Mouse (Mus musculus) cerebellum, adult 9-10 months (tissue): Measurements from ENCODE around the gene Nav3.
"Not testable (repeated sequence)": the region's sequence is repeated elsewhere in the genome, so short reads cannot be mapped to it uniquely, and the experiment has no call there.

Experiments
- DNase-seq: peaks from one replicate; pipeline ENCODE4 v3.0.0; 2022

The Nav3 gene

DNA sequence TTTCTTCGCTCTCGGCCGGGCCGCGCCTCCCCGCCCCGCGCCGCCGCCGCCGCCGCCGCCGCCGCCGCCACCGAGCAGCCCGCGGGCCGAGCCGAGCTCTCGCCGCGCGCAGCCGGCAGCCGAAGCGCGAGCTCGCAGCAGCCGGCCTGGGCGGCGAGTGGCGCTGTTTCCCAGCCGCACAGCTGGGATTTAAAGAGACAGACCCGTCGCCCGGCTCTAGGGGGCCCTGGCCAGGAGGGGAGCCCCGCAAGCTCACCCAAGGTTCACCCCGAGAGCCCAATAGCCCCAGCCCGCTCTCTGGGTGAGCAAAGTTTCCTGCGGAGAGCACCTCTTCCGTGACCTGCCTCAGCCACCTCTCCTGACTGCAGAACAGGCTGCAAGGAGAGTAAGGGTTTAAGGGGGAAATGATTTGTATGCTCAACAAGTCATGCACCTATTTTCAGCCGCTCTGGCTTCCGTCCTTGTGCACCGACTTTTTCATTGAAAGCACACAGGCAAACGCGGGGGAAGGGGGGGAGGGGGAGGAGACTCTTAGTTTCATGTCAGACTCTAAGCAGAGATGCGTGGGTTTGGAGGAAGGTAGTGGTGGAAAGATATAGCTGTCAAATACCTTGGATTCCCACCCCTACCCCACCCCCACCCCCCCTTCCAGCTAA lies at the start of gene Nav3:
Gene Nav3, minus strand, starts transcription at position 367 of the 656 bp plus-strand sequence.
- peak; percentile 69 for DNase-seq

DNA sequence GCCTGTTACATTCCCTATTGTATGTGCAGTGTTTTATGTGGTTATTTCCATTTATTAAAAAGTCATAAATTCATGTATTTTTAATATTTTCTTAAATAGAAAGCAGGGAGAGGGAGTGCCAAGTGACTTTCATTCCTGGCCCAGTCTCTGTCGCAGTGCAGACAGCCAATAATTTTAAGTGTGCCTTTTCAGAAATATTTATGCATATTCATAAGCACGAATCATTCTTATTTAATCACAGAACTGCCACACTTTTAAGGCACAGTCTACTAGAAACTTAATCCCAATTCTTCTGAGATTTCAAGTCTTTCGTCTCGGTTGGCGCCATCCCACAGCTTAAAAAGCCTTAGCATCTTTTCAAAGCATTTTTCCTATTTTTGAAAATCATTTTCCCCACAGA lies 29.3 kb upstream of the Nav3 start:
- no peak for DNase-seq

DNA sequence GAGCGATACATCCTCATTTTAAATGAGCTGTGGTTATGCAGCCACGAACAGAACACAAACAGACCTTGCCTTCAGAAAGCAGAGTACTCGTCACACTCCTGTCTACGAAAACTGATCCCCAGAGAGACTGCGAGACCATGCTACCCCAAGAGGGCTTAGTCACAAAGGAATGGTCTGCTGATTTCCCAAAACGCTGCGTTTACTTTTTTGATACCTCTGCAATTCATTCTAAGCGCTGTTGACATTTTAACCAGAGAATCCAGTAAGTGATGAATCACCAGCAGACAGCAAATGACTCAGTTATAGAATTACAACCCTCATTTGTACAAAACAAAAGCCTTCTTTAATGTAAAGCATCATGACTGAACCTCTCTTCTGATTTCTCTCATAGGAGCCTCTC lies 28.8 kb upstream of the Nav3 start:
- no peak for DNase-seq

DNA sequence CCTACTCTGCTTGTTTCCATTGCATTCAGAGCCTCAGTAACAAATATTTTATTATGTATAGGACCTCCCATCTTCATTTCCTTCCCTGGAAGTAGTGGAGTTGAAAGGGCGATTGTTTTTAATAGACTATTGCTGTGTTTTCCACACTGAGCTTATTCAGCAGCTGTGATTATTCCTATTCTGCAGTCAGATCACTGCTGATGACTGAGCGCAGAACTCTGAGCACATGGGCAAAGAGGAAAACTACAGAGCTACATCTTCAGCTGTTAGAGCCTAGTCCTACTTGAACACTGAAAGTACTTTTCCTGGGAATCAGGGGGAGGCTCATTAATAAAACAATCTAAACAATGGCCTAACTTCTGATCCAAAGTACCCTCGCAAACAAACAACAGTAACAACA lies 23.2 kb upstream of the Nav3 start:
- DNase-seq, result no peak

DNA sequence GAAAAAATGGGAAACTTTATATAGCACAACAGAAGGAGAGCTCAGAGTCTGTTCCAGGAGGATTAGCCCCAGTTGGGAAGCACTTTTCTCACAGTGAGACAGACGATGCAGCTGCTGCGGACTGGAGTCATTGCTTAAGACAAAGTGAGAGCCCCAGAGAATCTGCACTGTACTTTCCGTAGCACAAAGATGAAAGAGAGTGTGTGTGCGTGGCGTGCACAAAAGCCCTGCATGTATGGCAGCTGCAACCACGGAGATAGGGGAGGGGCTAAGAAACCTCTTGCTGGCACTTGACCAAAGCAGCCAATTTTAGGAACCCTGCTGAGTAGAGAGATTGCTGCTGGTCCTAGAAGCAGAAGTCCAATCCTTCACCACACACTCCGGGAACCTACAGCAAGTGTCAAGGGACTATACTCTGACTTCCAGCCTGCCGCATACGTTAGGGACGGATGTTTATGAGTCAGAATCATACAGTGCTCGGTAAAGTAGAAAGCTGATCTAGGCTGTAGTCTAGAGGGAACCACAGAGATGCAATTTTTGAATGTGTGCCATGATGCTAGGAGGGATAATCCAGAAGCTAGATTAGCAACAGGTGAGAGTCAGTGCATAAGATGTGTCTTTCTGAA lies 21.8 kb upstream of the Nav3 start:
- no peak for DNase-seq

DNA sequence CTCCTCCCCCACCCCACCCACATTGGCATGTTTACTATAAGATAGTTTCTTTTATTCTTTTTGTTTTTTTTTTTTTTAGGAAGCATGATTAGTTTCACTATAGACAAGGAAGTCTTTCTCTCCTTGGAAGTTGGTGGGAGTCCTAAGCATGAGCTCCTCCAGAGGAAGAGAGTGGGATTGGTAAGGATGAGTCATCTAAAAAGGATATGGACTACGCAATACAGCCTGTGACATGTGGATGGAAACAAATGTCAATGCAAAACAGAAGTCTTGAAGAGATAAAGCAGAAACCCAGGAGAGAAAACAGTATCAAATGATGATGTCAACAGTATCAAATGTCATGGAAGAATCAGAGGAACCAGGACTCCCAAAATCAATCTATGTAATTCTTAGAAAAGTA lies 18.1 kb upstream of the Nav3 start:
- DNase-seq, result no peak

DNA sequence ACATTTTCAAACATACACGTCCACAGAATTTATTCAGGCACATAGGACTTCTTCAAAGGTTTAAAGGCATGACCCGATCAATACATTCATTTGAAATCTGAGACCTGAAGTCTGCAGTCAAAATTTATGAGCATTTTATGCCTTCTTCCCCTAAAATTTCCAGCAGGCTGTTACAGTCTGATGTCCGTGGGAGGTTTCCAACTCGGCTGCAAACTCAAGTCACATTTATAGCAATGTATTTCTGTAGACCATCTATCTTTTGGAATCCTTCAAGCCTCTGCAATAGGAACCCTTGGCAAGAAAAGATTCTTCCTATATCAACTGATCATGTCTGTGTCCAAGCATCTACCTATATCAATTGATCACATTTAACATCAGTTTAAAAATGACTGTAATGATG lies 13.4 kb upstream of the Nav3 start:
- no peak for DNase-seq

DNA sequence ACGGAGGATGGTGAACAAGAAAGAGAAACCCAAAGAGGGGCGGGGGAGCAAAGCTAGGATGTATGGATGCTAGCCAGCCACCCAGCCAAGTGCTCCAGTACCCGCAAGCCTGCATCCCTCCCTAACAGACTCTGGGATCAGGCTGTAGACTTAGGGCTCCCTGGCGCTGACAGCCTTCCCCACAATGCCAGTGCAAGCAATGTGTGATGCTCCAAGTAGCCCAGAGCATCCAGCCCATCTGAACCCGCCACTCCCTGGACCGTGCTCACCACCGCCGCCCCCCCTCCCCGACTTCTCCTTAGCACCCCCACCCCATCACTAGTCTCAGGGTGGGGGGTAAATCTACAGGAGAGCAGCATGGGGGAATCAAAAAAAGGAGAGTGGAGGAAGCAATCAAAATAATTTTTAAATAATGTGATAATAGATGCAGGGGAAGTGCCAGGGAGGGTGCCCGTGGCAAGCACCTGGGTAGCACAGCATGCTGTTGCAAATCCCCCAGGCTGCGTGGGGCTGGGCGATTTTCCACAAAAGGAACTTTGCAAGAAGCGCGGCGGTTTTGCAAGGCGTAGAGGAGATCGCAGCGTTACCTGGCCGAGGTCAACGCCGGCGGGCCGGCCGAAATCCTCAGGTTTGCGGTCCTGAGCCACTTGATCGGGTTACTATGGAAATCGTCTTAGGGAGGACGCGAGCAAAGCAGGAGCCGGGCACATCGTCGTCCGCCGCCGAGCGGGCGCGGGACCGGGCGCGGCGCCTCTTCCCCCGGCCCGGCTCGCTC lies 754 bp downstream of the Nav3 start:
- DNase-seq, result peak; percentile 56

DNA sequence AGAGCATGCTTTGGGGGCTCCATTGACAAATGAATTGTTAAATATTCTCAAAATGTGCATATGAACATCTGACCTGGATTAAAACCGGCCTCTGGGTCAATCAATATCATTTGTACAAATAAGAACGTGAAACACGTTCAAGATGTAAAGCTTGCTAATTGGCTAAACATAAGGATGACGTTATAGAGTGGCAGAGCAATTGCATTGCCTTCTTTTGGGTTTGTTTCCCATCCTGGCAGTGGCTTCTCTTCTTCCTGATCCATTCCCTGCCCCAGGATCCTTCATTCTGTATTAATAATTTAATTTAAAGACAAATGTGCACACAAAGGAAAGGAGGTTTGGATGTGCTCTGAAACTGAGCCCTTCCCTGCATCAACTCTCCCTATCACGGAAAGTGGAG lies 2.4 kb downstream of the Nav3 start:
- DNase-seq, result no peak

DNA sequence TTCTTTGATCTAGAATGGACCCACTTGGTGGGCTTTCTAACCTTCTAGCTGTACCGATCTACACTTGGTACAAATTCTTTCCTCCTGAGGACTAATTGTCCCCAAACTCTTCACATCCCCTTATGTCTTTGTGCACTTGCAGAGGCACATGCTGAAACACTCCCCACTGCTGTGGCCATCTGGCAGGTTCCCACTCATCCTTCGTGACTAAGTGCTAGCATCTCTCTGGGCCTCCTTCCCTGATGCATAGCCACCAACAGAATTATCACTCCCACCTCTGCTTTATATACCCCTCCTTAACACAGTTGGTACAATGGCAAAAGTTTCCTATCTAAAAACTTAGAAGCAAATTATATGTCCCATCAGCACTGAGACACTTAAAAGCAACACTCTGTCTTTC lies 15.6 kb downstream of the Nav3 start:
- DNase-seq, result peak; percentile 25

DNA sequence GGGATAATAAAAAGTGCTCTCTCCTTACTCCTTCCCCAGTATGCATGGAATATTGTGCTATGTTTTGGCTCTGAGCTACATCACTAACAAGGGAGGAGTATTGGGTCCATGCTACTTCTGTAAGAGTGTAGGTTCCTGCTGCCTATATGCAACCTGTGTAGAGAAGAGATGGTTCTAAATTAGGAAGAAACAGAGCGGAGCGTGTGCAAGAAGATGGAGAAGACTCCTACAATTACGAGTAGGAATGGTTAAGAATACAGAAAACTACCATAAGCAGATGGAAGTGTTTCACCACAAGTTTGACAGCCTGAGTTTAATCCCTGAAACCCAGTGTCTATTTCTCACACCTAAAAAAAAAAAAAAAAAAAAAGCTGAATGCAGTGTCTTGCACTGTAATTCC lies 24.9 kb downstream of the Nav3 start:
- DNase-seq, result no peak

DNA sequence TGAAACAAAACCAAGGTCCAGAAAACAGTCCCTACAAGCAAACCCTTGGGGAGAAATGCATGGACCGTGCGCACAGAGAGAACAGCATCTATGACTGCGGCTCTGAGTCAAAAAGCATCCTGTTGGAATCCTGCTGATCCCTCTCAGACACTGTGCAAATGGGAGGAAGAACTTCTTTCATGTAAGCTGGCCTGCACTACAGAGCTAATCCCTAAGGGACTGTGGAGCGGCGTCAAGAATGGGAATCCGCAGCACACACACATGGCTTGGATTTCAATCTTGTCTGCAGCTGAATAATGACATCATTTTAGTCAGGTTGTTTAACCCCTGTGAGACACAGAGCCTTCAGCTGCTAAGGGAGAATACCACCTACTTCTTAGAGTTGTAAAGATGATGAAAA lies 26.4 kb downstream of the Nav3 start:
- DNase-seq, result no peak

DNA sequence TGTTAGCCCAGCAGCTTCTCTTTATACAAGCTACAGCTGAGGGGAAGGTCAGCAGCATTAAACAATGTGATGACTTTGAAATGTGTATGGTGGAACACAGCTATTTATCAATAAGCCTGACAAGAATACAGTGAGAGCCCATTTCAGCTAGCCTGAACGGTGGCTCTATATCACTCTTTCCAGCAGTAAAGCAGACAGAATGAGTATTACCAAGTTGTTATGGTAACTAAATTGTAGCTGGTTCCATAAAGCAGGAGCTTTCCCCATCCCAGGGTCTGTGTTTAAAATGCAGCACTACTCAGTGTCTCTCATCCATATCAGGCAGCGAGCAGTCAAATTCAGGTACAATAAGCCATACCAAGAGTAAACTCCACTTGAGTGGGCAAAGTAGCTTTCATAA lies 27.0 kb downstream of the Nav3 start:
- DNase-seq, result no peak

DNA sequence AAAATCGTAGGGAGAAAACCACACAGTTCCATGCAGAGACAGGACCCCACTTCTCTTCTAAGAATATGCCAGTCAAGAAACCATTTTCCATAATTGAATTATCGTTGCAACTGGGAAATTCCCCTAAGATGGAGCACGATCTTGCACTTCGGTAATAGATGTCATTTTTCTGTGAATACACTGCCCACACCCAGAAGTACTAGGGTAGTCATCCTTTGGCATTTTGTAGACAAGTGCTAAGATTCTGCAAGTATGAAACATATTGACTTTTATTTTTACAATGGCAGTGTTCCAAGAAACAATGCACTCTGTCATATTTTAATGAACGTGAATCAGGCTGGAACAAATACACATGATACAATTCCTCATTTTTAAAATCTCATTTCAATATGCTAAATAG lies 34.5 kb downstream of the Nav3 start:
- no peak for DNase-seq

DNA sequence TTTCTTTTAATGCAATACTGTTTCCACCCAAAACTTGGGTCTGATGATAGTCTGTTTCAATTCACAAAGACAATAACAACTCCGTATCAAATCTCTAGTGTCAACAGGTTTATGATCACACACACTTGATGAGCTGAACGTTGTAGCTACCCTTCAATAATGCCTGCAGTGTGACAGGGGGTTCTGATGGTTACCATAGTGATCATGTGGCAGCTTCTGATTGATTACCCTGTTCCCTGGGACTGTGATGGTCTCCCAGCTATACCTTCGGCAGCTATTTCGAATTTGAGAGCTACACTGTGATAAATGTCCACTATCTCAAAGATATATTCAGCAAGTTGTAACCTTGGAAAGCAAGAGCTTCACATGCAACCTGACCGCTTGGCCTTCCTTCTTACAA lies 39.0 kb downstream of the Nav3 start:
- DNase-seq, result no peak

DNA sequence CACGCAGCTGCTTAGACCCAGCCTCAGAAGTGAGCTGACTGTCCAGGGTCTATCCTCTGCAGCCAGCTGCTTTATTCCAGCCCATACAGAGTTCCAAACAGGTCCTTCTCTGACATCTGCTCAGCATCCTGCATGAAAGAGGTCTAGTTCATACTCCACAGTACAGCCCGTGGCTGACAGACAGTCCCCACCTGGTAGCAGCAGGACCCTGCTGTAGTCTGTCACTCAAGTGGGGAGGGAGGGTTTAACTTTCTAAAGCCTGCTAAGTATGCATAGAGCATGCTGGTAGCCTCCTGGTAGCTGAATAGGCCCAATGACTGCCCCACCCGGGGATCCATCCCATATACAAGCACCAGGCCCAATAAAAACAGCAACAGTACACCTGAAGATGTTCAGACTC lies 40.4 kb downstream of the Nav3 start:
- no peak for DNase-seq

DNA sequence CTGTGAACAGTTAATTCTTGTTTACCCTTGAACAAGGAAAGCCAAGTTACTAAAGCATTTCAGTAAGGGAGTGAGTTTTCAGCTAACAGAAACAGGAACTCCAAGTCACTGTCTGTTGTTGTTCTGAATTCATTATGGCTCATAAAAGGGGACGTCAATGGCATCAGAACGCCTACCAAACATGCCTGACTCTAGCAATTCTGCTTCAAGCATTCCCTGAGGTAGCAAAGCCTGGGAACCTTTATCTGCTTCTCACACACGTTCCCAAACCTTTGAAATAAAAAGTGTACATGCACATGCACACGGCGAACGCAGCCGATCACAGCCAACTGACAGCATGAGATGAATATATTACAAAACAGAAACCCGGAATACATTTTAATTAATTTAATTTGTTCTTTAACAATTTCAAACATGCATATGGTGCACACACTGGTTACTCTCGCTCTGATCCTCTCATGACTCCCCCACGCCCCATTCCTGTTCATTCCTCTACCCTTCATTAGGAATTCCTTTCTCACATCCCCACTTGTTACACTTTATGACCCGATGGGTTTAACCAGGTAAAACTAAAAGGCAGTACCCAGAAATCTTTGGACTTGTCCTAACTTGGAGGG lies 42.6 kb downstream of the Nav3 start:
- DNase-seq, result no peak

DNA sequence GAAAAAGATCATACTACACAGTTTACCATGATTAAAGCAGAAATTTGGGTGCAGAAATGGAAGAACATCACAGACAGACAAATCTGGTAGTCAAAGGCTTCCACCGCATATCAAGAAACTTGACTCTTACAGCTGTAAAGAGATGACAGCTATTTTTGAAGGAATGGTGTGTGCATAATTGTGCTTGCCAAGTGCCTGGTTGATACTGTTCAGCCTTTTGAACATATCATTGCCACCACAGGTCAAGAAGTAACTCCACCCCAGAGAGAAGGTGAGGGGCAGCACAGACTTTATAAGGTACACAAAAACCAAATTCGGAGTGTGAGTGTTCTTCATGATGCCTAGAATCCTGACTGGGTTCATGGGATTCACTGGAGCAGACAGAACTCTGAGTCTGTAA lies 53.1 kb downstream of the Nav3 start:
- no peak for DNase-seq

DNA sequence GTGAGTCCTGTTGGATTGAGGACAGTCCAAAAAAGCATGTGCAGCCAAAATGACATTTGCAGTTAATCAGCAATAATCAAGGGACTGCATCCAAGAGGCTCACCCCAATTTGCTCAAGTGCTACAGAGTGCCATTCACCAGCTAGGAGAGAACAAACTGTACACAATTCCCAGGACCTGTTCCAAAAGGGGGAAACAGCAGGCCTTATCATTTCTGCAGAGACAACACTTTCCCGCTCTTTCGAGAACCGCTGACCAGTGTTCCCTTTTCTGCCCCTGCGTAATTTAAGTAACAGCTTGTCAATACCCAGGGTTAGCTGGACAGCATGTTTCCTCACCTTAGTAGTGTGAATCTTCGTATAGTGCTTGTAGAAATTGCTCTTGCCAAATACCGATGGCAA lies 55.4 kb downstream of the Nav3 start:
- no peak for DNase-seq

DNA sequence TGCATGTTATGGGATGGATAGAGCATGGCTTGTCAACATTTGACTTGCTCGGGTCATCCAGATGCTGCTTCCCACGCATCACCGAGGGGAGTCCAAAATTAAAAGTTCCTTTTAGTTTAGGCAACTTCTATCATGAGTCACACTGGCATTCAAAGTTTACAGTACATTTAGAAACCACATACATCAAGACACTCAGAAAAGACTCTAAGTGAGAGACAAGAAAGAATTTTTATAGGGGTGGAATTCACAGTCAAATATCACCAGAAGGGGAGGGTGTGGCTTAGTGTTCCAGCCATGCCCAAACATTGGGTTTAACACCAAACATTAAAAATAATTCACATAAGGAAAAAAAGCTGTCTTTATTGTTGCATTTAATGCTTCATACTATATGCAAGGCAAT lies 57.4 kb downstream of the Nav3 start:
- no peak for DNase-seq

DNA sequence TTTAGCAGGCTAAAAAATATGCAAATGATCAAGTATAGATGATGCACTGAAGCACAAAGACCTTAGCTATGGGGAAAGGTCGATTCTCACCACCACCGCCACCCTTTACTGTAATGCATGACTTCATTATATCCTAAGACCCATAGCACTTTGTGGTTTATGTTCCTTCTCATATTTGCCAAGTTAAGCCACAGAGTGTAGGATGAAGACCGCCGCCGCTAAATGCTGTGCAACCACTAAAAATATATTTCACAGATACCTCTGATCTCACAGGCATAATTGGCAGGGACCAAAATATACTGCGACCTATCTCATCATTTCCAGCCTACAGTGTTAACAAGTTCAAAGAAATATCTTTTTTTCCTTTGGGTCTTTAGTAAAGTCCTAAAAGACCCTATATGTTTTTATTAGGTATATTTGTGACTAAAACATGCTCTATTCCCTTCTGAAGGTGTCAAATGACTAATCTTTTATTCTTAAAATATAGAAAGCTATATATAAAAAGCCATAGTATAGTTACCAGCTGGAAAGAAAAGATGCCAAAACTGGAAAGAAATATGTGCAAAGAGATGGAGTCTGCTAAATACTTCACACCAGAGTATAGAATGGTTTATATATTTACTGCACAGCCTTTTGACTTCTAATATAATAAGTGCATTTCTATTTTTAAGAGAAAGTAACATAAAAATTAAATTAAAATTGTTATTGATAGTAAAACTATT lies 69.4 kb downstream of the Nav3 start:
- DNase-seq, result no peak

DNA sequence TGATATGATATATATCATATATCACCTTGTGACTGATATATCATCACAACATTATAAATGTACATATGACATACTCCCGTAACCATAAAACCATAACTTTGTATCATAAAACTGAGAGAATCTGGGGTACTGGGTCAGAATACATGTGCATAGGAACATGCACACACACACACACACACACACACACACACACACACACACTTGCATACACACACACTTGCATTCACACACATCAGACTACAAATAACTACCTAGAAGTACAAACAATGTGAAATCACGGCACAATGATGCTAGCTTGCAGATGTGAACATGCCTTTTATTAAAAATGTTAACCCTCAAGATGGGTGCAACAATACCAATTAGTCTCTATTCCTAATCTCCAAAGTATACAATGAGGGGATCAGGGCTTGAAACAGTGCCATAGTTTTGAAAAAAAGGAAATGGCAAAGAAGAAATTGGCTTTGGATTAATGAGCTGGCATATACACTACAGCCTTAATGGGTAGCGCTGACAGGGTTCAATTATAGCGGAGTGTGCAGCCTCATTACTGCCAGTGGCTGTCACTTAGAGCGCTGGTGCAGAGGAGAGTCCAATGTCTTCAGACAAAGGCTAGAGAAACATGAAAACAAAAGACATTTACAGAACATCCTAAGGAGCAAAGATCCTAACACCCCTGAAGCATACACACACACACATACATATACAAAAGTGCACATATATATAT lies 72.3 kb downstream of the Nav3 start:
- not testable (repeated sequence) for DNase-seq

DNA sequence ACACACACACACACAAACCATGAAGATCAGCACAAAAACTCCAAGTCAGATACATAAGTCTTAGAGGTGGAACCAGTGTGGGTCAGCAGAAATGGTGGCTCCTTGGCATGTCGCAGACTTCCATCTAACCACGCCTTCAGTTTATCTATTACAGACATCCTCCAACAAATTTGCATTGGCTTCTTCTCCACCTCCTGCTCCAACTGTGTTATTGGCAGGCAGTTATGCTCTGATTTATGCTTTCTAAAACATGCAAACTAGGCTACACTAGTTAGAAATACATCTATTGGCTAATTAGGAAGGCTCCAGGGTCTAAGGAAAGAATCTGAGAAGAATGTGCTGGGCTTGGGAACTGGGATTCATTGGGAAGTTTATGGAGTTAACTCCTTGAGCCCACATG lies 75.2 kb downstream of the Nav3 start:
- DNase-seq, result no peak
